Mouse (Mus musculus) brain, embryonic 14.5 days (tissue): Measurements from ENCODE around the gene Zdhhc14.

Experiments used
- CTCF ChIP-seq: fragments of 200-500 bp; IDR thresholded peaks from 2 replicates; pipeline ENCODE4 v1.5.1; 2012; ENCODE audit warnings: inconsistent platforms, mild to moderate bottlenecking, moderate library complexity, borderline replicate concordance; ENCODE audit not compliant: insufficient read depth, insufficient read length; ENCODE audit errors: extremely low read depth
- POLR2A ChIP-seq: fragments of 200-500 bp; IDR thresholded peaks from 2 replicates; pipeline ENCODE4 v1.6.1; 2012; ENCODE audit warnings: mild to moderate bottlenecking, inconsistent platforms, borderline replicate concordance; ENCODE audit not compliant: poor library complexity, insufficient read depth, insufficient read length, severe bottlenecking; ENCODE audit errors: extremely low read depth

- no peak for TF ChIP-seq CTCF
- no peak for TF ChIP-seq POLR2A
Measured at GRCm38 (mm10) chr17:5537095-5537575, 44.8 kb downstream of the Zdhhc14 start.
